In genomic region chr7:41599034-41599813, GRCm38 (mm10) we compare ENCODE assay signal across 8 mouse cellular contexts. TPM values are rescaled to one million over a fixed set of nuclear protein-coding genes. Genes with fewer than 3 reads are reported as not detected.
DNase-seq lines count a peak whose midpoint lies in the region; ATAC-seq lines count a peak whose summit lies in the region.

2610021A01Rik (plus strand) TSS chr7:41599230.

- peak; percentile 94 to 97 for DNase-seq in adrenal gland, adult (ENCODE audit: inconsistent age in 2 of 2, low spot score in 1 of 2)
- DNase-seq in embryo, embryonic 10.5 days (ENCODE audit: low spot score), result peak; percentile 96
- DNase-seq in gastrocnemius, postnatal 14 days, result peak; percentile 90
- peak; percentile 90 to 94 for DNase-seq in left cerebral cortex, postnatal 10 days (ENCODE audit: extremely low spot score in 1 of 2, low spot score in 2 of 2)
- DNase-seq in right cerebral cortex, postnatal 25 days, result peak; percentile 89
- DNase-seq in urinary bladder, postnatal 4 days (ENCODE audit: low spot score in 2 of 2), result peak; percentile 87

- peak; percentile 98 for ATAC-seq in inflammation-experienced regulatory T-cells, adult 6 months
- ATAC-seq in megakaryocyte-erythroid progenitor cell, adult 5-6 weeks (replicated peaks; ENCODE audit: low FRiP score, low TSS enrichment, poor library complexity, severe bottlenecking), result peak; percentile 99

- intact Hi-C loops in gastrocnemius, postnatal 14 days (cut with DNase I; ENCODE audit: low total_unique reads), result no loop called here
- intact Hi-C loops in left cerebral cortex, postnatal 10 days (cut with DNase I), result no loop called here

RNA-seq across cellular contexts. Expression of gene 2610021A01Rik, which starts in this region (rescaled TPM):
- total RNA-seq in gastrocnemius, postnatal 14 days (2021), result 1 to 10 TPM; 8.1 to 9.1 TPM
- polyA plus RNA-seq in inflammation-experienced regulatory T-cells, adult 6 months (2017; shearing (Covaris generic)), result 10 to 100 TPM; 20.2 to 27.6 (median 21.7) TPM
- total RNA-seq in left cerebral cortex, postnatal 10 days (2021), result 10 to 100 TPM; 28.2 to 28.7 TPM
- total RNA-seq in megakaryocyte-erythroid progenitor cell, adult 5-6 weeks (2014; fragmentation: Nextera tagmentation), result 27.8 and 30.2 TPM in 2 replicates
- total RNA-seq in megakaryocyte-erythroid progenitor cell, adult 5-6 weeks (2017), result 30.6 and 32.7 TPM in 2 replicates

Comparison
In these comparisons a context has a peak if more than half of its experiments do, and no peak if none do; other contexts are left out.
1. Peak in every context shown above with its lines: DNase-seq and ATAC-seq.